Mouse (Mus musculus) megakaryocyte, embryonic 14.5 days (primary cell): ENCODE results near the gene Fsd1l. TPM values are rescaled to one million over a fixed set of nuclear protein-coding genes. Genes with fewer than 3 reads are reported as not detected.
"Not testable (repeated sequence)": the region's sequence is repeated elsewhere in the genome, so short reads cannot be mapped to it uniquely, and the experiment has no call there.

Source experiments
- H3K27me3 ChIP-seq: replicated peaks from 2 replicates; pipeline ENCODE3; 2012; ENCODE audit warnings: inconsistent platforms
- H3K36me3 ChIP-seq: replicated peaks from 2 replicates; pipeline ENCODE3; 2012; ENCODE audit warnings: low read length, inconsistent platforms, mixed read lengths
- H3K4me1 ChIP-seq: 2 replicates; pipeline ENCODE4 v1.6.1; 2012; ENCODE audit warnings: inconsistent platforms
- H3K4me3 ChIP-seq: replicated peaks from 2 replicates; pipeline ENCODE3; 2012; ENCODE audit warnings: moderate library complexity, mild to moderate bottlenecking, inconsistent platforms
- H3K9me3 ChIP-seq: 2 replicates; pipeline ENCODE4 v1.6.1; 2012; ENCODE audit warnings: inconsistent platforms
- FLI1 ChIP-seq: IDR thresholded peaks from 2 replicates; pipeline ENCODE4 v1.6.1; 2012; ENCODE audit warnings: low read length, inconsistent platforms, mixed read lengths
- GATA1 ChIP-seq: IDR thresholded peaks from 3 replicates; pipeline ENCODE4 v1.6.1; 2012; ENCODE audit warnings: mixed read lengths, low read length, inconsistent platforms, borderline replicate concordance
- polyA plus RNA-seq: library from polyadenylated mRNA; stranded (reverse); fragments of >175 nt; gene quantifications from 2 replicates; pipeline ENCODE4 v1.2.3, GENCODE M21; 2012; ENCODE audit warnings: low replicate concordance; ENCODE audit not compliant: insufficient read depth

The Fsd1l gene
- polyA plus RNA-seq, 1 experiment, result not detected

DNA sequence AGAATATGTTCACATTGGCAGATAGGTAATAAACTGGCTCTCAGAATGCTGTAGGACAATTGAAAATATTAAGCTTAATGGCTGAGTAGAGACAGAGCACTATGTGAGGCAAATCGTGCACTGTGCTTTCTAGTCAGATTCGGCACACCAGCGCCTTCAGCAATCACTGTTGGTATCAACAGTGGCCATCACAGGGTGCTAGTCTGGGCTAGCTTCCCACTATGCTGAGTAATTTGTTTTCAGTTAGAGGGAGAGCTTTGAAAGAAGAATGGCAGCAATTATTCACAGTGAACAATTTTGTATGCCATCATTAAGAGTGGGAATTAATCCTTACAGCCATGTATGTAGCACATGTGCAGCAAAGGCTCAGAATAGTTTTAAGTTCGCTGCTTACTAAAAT is 91.2 kb downstream of the Fsd1l start:
- H3K9me3 ChIP-seq, result no peaks in the 10 kb centered on the region
- H3K27me3 ChIP-seq, result no peaks in the 10 kb centered on the region
- H3K4me1 ChIP-seq, result 0 out of 2 replicates have a peak, but pooled peaks cover 2% of the 10 kb centered on the region
- H3K36me3 ChIP-seq, result peaks cover 19% of the 10 kb centered on the region
- TF ChIP-seq FLI1 (no peak), GATA1 (no peak)
- no peak overlapping the region for H3K4me3 ChIP-seq

- H3K4me1 ChIP-seq, H3K27me3 ChIP-seq, H3K9me3 ChIP-seq, H3K4me3 ChIP-seq: not testable (repeated sequence)
- peaks cover 26% of the 10 kb centered on the region for H3K36me3 ChIP-seq
These were observed 94.8 kb downstream of the Fsd1l start for GRCm38 (mm10) chr4:53726100-53726499.

GRCm38 (mm10) chr4:53728121-53728520 is 96.8 kb downstream of the Fsd1l start:
- Histone ChIP-seq H3K4me1 (no peaks in the 10 kb centered on the region), H3K9me3 (no peaks in the 10 kb centered on the region), H3K27me3 (no peaks in the 10 kb centered on the region), H3K4me3 (no peak overlapping the region), H3K36me3 (peaks cover 36% of the 10 kb centered on the region)
- TF ChIP-seq GATA1 (no peak), FLI1 (no peak)

DNA sequence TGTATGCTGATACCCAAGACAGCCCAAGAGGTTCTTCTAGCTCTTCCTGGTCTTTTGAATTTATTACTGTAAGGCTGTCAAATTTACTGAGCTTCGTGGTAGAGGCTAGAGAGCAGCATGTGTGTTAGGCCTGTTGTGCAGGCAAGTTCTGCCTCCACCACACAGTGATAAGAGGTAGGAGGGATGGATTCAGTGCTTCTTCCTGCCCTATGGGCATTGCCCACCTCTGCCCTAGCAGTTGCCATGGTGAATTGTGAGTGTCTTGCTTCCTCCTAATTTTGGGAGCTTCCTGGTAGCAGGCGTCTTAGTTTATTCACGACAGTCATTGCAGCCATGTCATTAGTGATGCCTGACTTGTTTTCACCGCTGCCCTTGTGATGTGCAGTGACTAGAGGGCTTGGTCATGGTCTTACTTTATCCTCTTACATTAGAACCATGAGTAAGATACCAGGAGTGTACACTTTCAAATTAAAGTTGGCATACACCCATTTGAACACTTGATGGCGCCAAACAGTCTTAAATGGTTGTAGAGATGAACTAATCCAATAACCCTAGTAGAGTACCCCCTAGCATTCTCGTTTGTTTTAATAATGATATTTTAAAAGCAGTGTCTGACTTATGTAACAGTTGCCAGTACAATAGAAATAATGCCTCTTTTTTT is 107.8 kb downstream of the Fsd1l start:
- peaks cover 5% of the 10 kb centered on the region for H3K4me1 ChIP-seq
- TF ChIP-seq FLI1 (no peak), GATA1 (no peak)
- H3K9me3 ChIP-seq, result no peaks in the 10 kb centered on the region
- H3K4me3 ChIP-seq, result no peak overlapping the region
- peaks cover 53% of the 10 kb centered on the region for H3K36me3 ChIP-seq
- no peaks in the 10 kb centered on the region for H3K27me3 ChIP-seq

- no peak for TF ChIP-seq GATA1
- no peak for TF ChIP-seq FLI1
- Histone ChIP-seq H3K4me1 (no peaks in the 10 kb centered on the region), H3K4me3 (no peak overlapping the region), H3K36me3 (peaks cover 29% of the 10 kb centered on the region), H3K9me3 (no peaks in the 10 kb centered on the region), H3K27me3 (no peaks in the 10 kb centered on the region)
These were observed 118.6 kb downstream of the Fsd1l start for GRCm38 (mm10) chr4:53749831-53750230.

- TF ChIP-seq FLI1, result no peak
- TF ChIP-seq GATA1, result no peak
- H3K4me1 ChIP-seq, result no peaks in the 10 kb centered on the region
- no peaks in the 10 kb centered on the region for H3K9me3 ChIP-seq
- peaks cover 29% of the 10 kb centered on the region for H3K36me3 ChIP-seq
- H3K4me3 ChIP-seq, result no peak overlapping the region
- H3K27me3 ChIP-seq, result no peaks in the 10 kb centered on the region
These were observed 119.3 kb downstream of the Fsd1l start for GRCm38 (mm10) chr4:53750391-53751120.

Other genes with a start within 250 kb of the Fsd1l start
- 6.2 and 11.1 TPM in 2 replicates for gene Slc44a1, start 191.1 kb upstream of the Fsd1l start, polyA plus RNA-seq
- 0.04 and 1.1 TPM in 2 replicates for gene Fktn, start 82.5 kb downstream of the Fsd1l start, polyA plus RNA-seq
- not detected in 2 replicates for gene Tal2, start 148.2 kb downstream of the Fsd1l start, polyA plus RNA-seq
- gene Tmem38b, start 194.6 kb downstream of the Fsd1l start, polyA plus RNA-seq, result 7.2 TPM in 1 of 2 replicates, not detected in the other